Mouse (Mus musculus) intestine, embryonic 14.5 days (tissue): ENCODE data around the gene Cass4. TPM values are rescaled to one million over a fixed set of nuclear protein-coding genes. Genes with fewer than 3 reads are reported as not detected.

Experiments used
- ATAC-seq: fragments of 200-750 bp; cut with Nextera tagmentation; replicated peaks from 2 replicates; pipeline ENCODE4 v1.8.0; 2017; ENCODE audit warnings: low read depth, moderate number of reproducible peaks, moderate TSS enrichment, moderate library complexity; ENCODE audit not compliant: low FRiP score, low TSS enrichment
- DNase-seq: peaks from one replicate; pipeline ENCODE4 v3.0.0-alpha.2; 2018; ENCODE audit warnings: low spot score
- H3K27ac ChIP-seq: fragments of 300-500 bp; sonication (generic); 2 replicates; pipeline ENCODE4 v1.5.1; 2014; ENCODE audit warnings: low read depth, mild to moderate bottlenecking, control low read depth
- H3K27me3 ChIP-seq: fragments of 300-500 bp; sonication (generic); replicated peaks from 2 replicates; pipeline ENCODE4 v1.6.1; 2014; ENCODE audit warnings: low read length, control low read depth; ENCODE audit not compliant: control insufficient read depth, insufficient read depth
- H3K36me3 ChIP-seq: fragments of 300-500 bp; sonication (generic); 2 replicates; pipeline ENCODE4 v1.6.1; 2014; ENCODE audit warnings: low read length, control low read depth; ENCODE audit not compliant: control insufficient read depth, insufficient read depth
- H3K4me1 ChIP-seq: fragments of 300-500 bp; sonication (generic); replicated peaks from 2 replicates; pipeline ENCODE4 v1.6.1; 2014; ENCODE audit warnings: low read length, control low read depth, mixed read lengths; ENCODE audit not compliant: control insufficient read depth, insufficient read depth
- H3K4me2 ChIP-seq: fragments of 300-500 bp; sonication (generic); 2 replicates; pipeline ENCODE4 v1.6.1; 2014; ENCODE audit warnings: low read length
- H3K4me3 ChIP-seq: fragments of 300-500 bp; sonication (generic); 2 replicates; pipeline ENCODE4 v1.5.1; 2014; ENCODE audit warnings: low read depth, low read length, control low read depth, mixed read lengths
- H3K9ac ChIP-seq: fragments of 300-500 bp; sonication (generic); 2 replicates; pipeline ENCODE4 v1.6.1; 2014; ENCODE audit warnings: mild to moderate bottlenecking, low read length
- H3K9me3 ChIP-seq: fragments of 300-500 bp; sonication (generic); 2 replicates; pipeline ENCODE4 v1.6.1; 2016; ENCODE audit warnings: low read length, control low read depth; ENCODE audit not compliant: control insufficient read depth
- WGBS: fragments of 180-500 bp; shearing (Covaris S2); extraction: QIAGEN DNeasy Blood & Tissue Kit; methylation state at CpG from one replicate; pipeline ENCODE4 v1.1.7; 2014; 5-methylcytosine and 5-hydroxymethylcytosine counted together
- polyA plus RNA-seq: library from polyadenylated mRNA; unstranded; fragments of >200 nt; fragmentation: Nextera tagmentation; extraction: Ambion mirVana; gene quantifications from 2 replicates; pipeline ENCODE4 v1.2.1, GENCODE M21; 2014

The Cass4 gene
- polyA plus RNA-seq, 1 experiment from 2014 or later, result 0.45 TPM

GRCm38 (mm10) chr2:172380513-172380912, 13.1 kb upstream of the Cass4 start:
- Histone ChIP-seq H3K4me2 (no peak overlapping the region), H3K4me3 (no peak overlapping the region), H3K36me3 (peaks cover 76% of the 10 kb centered on the region), H3K9me3 (no peaks in the 10 kb centered on the region), H3K4me1 (no peaks in the 10 kb centered on the region), H3K9ac (no peak overlapping the region), H3K27me3 (no peaks in the 10 kb centered on the region), H3K27ac (no peak overlapping the region)
- ATAC-seq (no peak), DNase-seq (no peak)
- WGBS, result 94% methylated on average over 17 of the region's 17 CpGs

GRCm38 (mm10) chr2:172381341-172381740, 12.3 kb upstream of the Cass4 start:
- H3K4me2 ChIP-seq, result no peak overlapping the region
- H3K36me3 ChIP-seq, result peaks cover 68% of the 10 kb centered on the region
- H3K27ac ChIP-seq, result no peak overlapping the region
- H3K9me3 ChIP-seq, result no peaks in the 10 kb centered on the region
- ATAC-seq, result no peak
- H3K4me1 ChIP-seq, result no peaks in the 10 kb centered on the region
- no peak for DNase-seq
- 97% methylated on average over 11 of the region's 11 CpGs for WGBS
- no peak overlapping the region for H3K4me3 ChIP-seq
- no peaks in the 10 kb centered on the region for H3K27me3 ChIP-seq
- no peak overlapping the region for H3K9ac ChIP-seq

- no peak for ATAC-seq
- WGBS, result 90% methylated on average over 12 of the region's 12 CpGs
- Histone ChIP-seq H3K27ac (no peak overlapping the region), H3K4me2 (no peak overlapping the region), H3K36me3 (peaks cover 63% of the 10 kb centered on the region), H3K27me3 (no peaks in the 10 kb centered on the region), H3K9me3 (no peaks in the 10 kb centered on the region), H3K9ac (no peak overlapping the region), H3K4me1 (no peaks in the 10 kb centered on the region), H3K4me3 (no peak overlapping the region)
- DNase-seq, result no peak
These were observed 11.7 kb upstream of the Cass4 start for GRCm38 (mm10) chr2:172381898-172382297.

GRCm38 (mm10) chr2:172384715-172385114, 8.9 kb upstream of the Cass4 start:
- no peaks in the 10 kb centered on the region for H3K4me1 ChIP-seq
- no peak overlapping the region for H3K27ac ChIP-seq
- H3K4me2 ChIP-seq, result no peak overlapping the region
- no peaks in the 10 kb centered on the region for H3K9me3 ChIP-seq
- 86% methylated on average over 3 of the region's 3 CpGs for WGBS
- no peak for ATAC-seq
- DNase-seq, result no peak
- no peak overlapping the region for H3K4me3 ChIP-seq
- H3K27me3 ChIP-seq, result no peaks in the 10 kb centered on the region
- H3K36me3 ChIP-seq, result peaks cover 35% of the 10 kb centered on the region
- no peak overlapping the region for H3K9ac ChIP-seq

- Histone ChIP-seq H3K4me2 (no peak overlapping the region), H3K9me3 (no peaks in the 10 kb centered on the region), H3K9ac (no peak overlapping the region), H3K36me3 (no peaks in the 10 kb centered on the region), H3K27me3 (no peaks in the 10 kb centered on the region), H3K4me1 (no peaks in the 10 kb centered on the region), H3K4me3 (no peak overlapping the region), H3K27ac (no peak overlapping the region)
- DNase-seq (no peak), ATAC-seq (no peak)
- WGBS, result 20% methylated on average over 6 of the region's 6 CpGs
These were observed 3.3 kb upstream of the Cass4 start for GRCm38 (mm10) chr2:172390341-172390740.

GRCm38 (mm10) chr2:172392041-172392521, 1.5 kb upstream of the Cass4 start:
- no peak for ATAC-seq
- Histone ChIP-seq H3K36me3 (no peaks in the 10 kb centered on the region), H3K4me3 (no peak overlapping the region), H3K27me3 (no peaks in the 10 kb centered on the region), H3K9me3 (no peaks in the 10 kb centered on the region), H3K27ac (no peak overlapping the region), H3K4me2 (no peak overlapping the region), H3K9ac (no peak overlapping the region), H3K4me1 (no peaks in the 10 kb centered on the region)
- 54% methylated on average over 10 of the region's 10 CpGs for whole genome bisulfite sequencing
- no peak for DNase-seq

- ATAC-seq, result no peak
- no peaks in the 10 kb centered on the region for H3K9me3 ChIP-seq
- DNase-seq, result no peak
These were observed 428 bp downstream of the Cass4 start for GRCm38 (mm10) chr2:172394052-172394392.

GRCm38 (mm10) chr2:172394671-172395070, 1.1 kb downstream of the Cass4 start:
- no peaks in the 10 kb centered on the region for H3K4me1 ChIP-seq
- no peaks in the 10 kb centered on the region for H3K36me3 ChIP-seq
- no peak overlapping the region for H3K9ac ChIP-seq
- H3K9me3 ChIP-seq, result no peaks in the 10 kb centered on the region
- ATAC-seq (no peak), DNase-seq (no peak)
- WGBS, result 52% methylated on average over 4 of the region's 4 CpGs
- H3K4me3 ChIP-seq, result no peak overlapping the region
- H3K27ac ChIP-seq, result no peak overlapping the region
- H3K4me2 ChIP-seq, result no peak overlapping the region
- H3K27me3 ChIP-seq, result no peaks in the 10 kb centered on the region

More at GRCm38 (mm10) chr2:172394052-172394392, 428 bp downstream of the Cass4 start:
- no peaks in the 10 kb centered on the region for H3K27me3 ChIP-seq
- H3K4me3 ChIP-seq, result no peak overlapping the region
- H3K4me1 ChIP-seq, result no peaks in the 10 kb centered on the region
- no peak overlapping the region for H3K9ac ChIP-seq
- no peaks in the 10 kb centered on the region for H3K36me3 ChIP-seq
- no peak overlapping the region for H3K4me2 ChIP-seq
- WGBS, result 70% methylated on average over 2 of the region's 2 CpGs
- no peak overlapping the region for H3K27ac ChIP-seq

- H3K36me3 ChIP-seq, result no peaks in the 10 kb centered on the region
- 44% methylated on average over 9 of the region's 9 CpGs for WGBS
- no peak for ATAC-seq
- H3K9me3 ChIP-seq, result no peaks in the 10 kb centered on the region
- no peak overlapping the region for H3K9ac ChIP-seq
- DNase-seq, result no peak
- no peaks in the 10 kb centered on the region for H3K27me3 ChIP-seq
- H3K4me1 ChIP-seq, result no peaks in the 10 kb centered on the region
- H3K4me2 ChIP-seq, result no peak overlapping the region
- H3K4me3 ChIP-seq, result no peak overlapping the region
- H3K27ac ChIP-seq, result no peak overlapping the region
These were observed 2.4 kb downstream of the Cass4 start for GRCm38 (mm10) chr2:172395961-172396360.
